Mouse (Mus musculus): ENCODE results near the gene Cry2.

DNA sequence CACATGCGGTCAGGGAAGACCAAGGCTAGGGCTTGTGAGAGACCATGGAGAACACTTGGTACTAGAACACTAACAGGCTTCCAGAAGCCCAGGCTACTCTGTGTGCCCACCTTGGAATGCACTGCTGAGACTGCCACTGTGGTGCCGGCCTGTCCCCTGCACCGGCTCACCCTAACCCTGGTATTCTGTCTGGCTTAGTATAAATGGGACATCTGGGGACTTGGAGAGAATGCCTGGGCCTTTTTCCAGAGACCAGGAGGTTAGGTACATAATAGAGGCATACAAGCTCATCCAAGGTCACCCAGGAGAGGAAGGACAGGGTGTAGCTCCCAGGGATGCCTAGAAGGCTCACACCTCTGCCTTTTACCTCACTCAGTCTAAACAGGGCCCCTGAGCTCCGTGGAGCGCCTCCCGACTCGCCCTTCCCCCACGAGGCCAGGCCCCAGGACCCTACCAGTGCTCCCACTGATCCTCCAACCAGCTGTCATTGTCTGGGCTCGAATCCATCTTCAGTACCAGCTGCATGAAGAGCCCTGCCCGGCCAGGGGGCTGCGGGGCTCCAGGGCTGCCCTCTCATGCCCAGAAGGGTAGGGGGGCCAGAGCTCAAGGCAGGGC lies 42.0 kb downstream of the Cry2 start:
- TF ChIP-seq EP300 (IDR thresholded peaks at IDR 0.05), result no peak
- no peak for TF ChIP-seq CTCF (IDR thresholded peaks at IDR 0.05)

Data from lung, postnatal 0 days (tissue).